Mouse (Mus musculus) mesoderm, embryonic 11.5 days (tissue): Measurements from ENCODE around the gene Gm6899.

Experiments used
- DNase-seq: peaks from one replicate; pipeline ENCODE4 v3.0.0-alpha.2; 2012; ENCODE audit warnings: low read depth, low spot score

Gene Gm6899

GRCm38 (mm10) chr11:26593061-26594059, at the start of gene Gm6899, which contains the start of gene Vrk2:
Gm6899 (plus strand) TSS chr11:26593241.
Vrk2 (minus strand) TSS chr11:26593999.
- peak; percentile 77 for DNase-seq

DNA sequence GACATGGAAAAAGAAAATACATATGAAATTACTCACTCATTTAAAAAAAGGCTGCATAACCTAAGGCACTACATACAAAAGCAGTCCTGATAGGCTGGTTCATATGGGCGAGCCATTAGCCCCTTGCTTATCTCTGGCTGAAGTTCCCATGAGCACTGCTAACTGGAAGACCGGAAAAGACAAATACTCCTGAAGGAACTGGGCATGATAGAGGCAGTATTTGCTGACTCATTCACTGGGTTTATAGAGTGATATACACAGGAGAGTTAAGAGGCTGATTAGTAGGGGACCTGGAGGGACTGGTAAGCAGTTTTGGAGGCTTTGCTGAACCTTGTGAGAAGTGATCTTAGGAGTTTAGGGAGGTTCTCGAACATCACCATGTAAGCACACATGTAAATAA, 41.5 kb upstream of the Gm6899 start:
- DNase-seq = no peak

GRCm38 (mm10) chr11:26585409-26586366, 7.4 kb upstream of the Gm6899 start:
- no peak for DNase-seq

GRCm38 (mm10) chr11:26586367-26587183, 6.5 kb upstream of the Gm6899 start:
- DNase-seq = no peak

GRCm38 (mm10) chr11:26587184-26587524, 5.9 kb upstream of the Gm6899 start:
- DNase-seq = no peak

DNA sequence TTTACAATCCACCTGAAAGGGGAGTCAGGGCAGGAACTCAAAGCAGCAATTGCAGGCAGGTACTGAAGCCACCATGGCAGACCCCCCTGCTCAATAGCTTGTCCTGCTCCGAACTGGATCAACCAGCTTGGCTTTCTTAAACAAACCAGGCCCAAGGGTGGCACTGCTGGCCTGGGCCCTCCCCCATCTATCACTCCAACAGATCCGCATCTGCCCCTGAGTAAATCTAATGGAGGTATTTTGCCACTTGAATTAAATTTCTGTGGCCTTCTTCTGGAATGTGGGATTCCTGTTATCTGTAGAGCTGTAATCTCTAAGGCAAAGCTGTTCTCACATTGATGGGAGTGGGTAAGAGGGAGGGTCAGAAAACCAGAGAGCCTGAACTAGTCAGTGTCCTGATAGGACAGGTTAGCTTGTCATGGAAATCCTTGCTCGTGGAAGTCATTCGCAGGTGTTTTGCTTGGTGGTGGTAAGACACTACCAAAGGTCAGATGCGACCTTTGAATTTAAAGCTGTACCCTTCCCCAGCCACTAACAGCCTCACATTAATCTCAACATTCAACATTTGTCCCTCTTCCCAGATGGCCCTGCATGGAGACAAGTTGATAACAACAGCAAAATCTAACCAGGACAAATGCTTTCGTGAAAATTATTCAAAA, 517 bp upstream of the Gm6899 start:
- peak; percentile 20 for DNase-seq

- DNase-seq = no peak
These were observed 1.4 kb downstream of the Gm6899 start for GRCm38 (mm10) chr11:26594487-26594886.

GRCm38 (mm10) chr11:26596186-26596585, 3.1 kb downstream of the Gm6899 start:
- DNase-seq = no peak

GRCm38 (mm10) chr11:26597145-26597544, 4.1 kb downstream of the Gm6899 start:
- DNase-seq = no peak

DNA sequence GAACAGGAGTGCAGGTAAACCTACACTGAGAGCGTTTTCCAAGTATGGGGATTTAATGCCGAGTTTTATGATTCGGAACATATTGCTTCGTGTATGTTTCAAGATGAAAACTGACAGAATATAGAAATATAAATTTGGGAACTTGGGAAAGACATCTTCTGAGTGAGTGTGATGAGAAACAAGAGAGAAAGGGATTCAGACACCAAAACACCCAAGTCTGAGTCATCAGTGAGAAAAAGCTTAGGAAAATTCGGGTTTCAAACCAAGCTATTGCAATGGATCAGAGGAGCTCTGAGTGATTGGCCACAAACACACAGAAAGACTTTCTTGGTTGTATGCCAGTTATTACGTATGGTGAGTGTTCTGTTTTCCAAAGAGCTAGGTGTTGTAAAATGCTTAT, 4.7 kb downstream of the Gm6899 start:
- DNase-seq = no peak

DNA sequence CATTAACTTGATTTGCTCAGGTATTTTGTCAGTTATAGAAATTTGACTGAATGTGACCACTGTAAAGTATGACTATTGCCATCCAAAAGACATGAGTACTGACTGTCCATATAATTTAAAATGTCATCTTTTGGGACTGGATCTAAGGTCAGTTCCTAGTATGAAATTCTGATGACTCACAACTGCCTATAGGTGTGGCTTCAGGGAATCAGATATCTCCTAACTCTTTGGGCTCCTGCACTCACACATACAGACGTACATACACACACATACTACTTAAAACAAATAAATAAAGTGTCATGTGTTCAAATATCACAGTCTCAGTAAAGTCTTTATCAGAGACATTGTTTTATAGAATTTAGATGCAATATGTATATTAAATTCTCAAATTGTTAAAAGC, 5.8 kb downstream of the Gm6899 start:
- DNase-seq = no peak

DNA sequence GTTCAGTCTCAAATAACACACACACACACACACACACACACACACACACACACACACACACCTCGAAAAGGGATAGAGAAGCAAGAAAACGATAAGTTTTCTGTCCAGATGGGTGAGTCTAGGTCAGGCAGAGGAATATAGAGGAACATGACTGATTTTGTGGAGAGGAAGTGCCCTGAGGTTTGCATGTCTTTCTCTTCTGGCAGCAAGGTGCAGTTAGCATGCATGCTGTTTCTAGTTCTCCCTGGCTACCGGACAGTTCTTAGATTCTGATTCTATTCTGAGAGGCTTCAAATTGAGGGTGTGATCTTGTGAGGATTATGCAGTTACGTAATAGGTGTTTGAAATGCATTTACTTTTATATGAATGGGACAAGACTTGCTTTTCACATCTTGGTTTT, 7.7 kb downstream of the Gm6899 start:
- no peak for DNase-seq

- no peak for DNase-seq
These were observed 8.6 kb downstream of the Gm6899 start for GRCm38 (mm10) chr11:26601571-26602175.

DNA sequence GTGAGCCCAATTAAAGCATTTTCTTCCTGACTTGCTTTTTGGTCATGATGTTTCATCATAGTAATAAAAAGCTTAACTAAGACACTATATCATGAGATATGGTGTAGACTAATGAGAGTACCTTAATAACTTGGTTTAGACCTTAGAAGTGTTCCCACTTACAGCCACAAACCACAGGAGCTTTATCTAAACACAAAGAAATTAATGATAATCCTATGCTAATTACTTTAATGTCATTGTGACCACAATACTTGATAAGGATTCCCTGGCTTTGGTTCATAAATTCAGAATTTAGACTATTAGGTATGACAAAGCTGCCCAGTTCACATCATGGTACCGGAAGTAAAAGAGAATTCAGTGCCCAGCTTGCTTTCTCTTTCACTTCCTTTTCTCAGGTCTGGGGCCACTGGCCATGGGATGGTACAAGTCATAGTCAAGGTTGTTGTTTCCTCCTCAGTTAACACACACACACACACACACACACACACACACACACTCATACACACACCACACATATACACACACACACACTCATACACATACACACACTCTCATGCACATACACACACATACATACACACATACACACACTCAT, 11.1 kb downstream of the Gm6899 start:
- no peak for DNase-seq

DNA sequence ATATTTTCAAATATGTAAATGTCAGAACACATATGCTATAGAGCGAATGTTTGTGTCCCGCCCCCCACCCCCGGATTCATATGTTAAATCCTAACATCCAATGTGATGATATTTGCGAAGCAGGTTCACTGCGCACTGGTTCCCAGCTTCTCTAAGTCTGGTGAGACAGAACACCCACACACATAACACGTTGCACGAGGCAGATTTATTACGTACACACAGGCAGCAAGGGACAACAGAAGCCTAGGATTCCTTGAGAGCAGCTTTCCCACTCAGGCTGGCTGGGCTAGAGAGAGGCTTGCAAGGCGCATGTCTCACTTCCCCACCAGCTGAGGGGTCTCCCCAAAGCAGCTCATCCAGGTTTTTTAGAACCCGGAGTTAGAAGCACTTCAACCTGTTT, 15.8 kb downstream of the Gm6899 start:
- DNase-seq = no peak

- DNase-seq = no peak
These were observed 25.6 kb downstream of the Gm6899 start for GRCm38 (mm10) chr11:26618475-26619223.

GRCm38 (mm10) chr11:26622727-26623126, 29.7 kb downstream of the Gm6899 start:
- DNase-seq = no peak

DNA sequence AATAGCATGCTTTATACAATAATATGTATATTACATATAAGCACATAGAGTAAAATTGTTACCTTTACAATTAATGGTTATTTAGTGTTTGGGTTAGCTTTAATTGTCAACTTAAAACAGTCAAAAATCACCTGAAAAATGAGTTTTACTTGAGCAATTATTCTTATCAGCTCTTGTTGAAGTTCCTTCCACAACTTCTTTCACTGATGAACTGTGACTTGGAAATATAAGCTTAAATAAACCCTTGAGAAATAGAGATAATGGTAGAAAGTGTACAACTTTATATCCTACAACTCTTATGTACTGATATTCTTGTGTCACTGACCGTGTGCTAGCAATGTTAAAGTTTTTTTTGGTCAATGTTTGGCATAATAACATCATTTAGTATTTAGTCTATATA, 43.2 kb downstream of the Gm6899 start:
- no peak for DNase-seq

DNA sequence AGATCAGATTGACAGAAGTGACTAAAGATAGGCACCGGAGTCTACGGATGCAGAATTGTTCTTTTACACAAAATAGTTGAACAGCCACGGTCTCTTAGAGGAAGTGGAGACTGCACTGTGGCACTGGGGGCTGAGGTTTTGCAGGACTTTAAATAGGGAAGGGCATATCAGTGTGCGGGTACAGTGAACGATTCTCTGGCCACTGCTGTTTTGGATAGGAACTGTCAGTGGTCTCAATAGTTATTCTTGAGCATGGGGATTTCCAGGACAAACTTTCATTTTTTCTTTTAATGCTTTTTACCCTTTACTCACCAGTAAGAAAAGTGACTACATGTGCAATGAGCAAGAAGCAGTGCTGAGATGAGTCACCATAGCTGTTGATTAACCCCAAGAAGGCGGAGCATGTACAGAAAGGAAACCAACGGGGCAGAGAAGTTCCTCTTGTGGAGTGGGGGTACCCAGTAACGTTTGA, 47.3 kb downstream of the Gm6899 start:
- DNase-seq = no peak
